Mouse (Mus musculus) cerebellum, adult (tissue): Measurements from ENCODE around the gene Gcc2.
"Not testable (repeated sequence)": the region's sequence is repeated elsewhere in the genome, so short reads cannot be mapped to it uniquely, and the experiment has no call there.

ENCODE experiments used
- ATAC-seq: cut with Nextera tagmentation; 2 replicates; pipeline ENCODE4 v1.9.2; 2017; ENCODE audit warnings: mild to moderate bottlenecking, moderate library complexity, mixed read lengths; ENCODE audit not compliant: insufficient number of reproducible peaks, low FRiP score, low TSS enrichment

Gene Gcc2

GRCm38 (mm10) chr10:58322361-58323027 is 67.2 kb downstream of the Gcc2 start:
- no peak; the same call in none of the 2 replicates for ATAC-seq

GRCm38 (mm10) chr10:58323028-58323991 is 68.0 kb downstream of the Gcc2 start, which contains the start of gene Lims1:
Gene Lims1 (plus strand): TSS chr10:58323466.
- ATAC-seq = peak; percentile 95

- no peak for ATAC-seq
Measured at GRCm38 (mm10) chr10:58326271-58326670, 71.0 kb downstream of the Gcc2 start.

- ATAC-seq = not testable (repeated sequence)
Measured at GRCm38 (mm10) chr10:58327836-58328235, 72.5 kb downstream of the Gcc2 start.

- ATAC-seq = no peak
Measured at GRCm38 (mm10) chr10:58328517-58329108, 73.3 kb downstream of the Gcc2 start.

GRCm38 (mm10) chr10:58330635-58331034 is 75.3 kb downstream of the Gcc2 start:
- ATAC-seq = no peak

GRCm38 (mm10) chr10:58331741-58332140 is 76.4 kb downstream of the Gcc2 start:
- no peak for ATAC-seq

- no peak for ATAC-seq
Measured at GRCm38 (mm10) chr10:58333414-58333813, 78.1 kb downstream of the Gcc2 start.

GRCm38 (mm10) chr10:58336156-58336555 is 80.9 kb downstream of the Gcc2 start:
- no peak for ATAC-seq

- not testable (repeated sequence) for ATAC-seq
Measured at GRCm38 (mm10) chr10:58337091-58337490, 81.8 kb downstream of the Gcc2 start.

- no peak for ATAC-seq
Measured at GRCm38 (mm10) chr10:58338590-58338989, 83.3 kb downstream of the Gcc2 start.

GRCm38 (mm10) chr10:58341685-58342084 is 86.4 kb downstream of the Gcc2 start:
- ATAC-seq = no peak

- ATAC-seq = no peak
Measured at GRCm38 (mm10) chr10:58342199-58342598, 86.9 kb downstream of the Gcc2 start.

GRCm38 (mm10) chr10:58343552-58343951 is 88.3 kb downstream of the Gcc2 start:
- ATAC-seq = no peak

- ATAC-seq = no peak
Measured at GRCm38 (mm10) chr10:58350600-58350999, 95.3 kb downstream of the Gcc2 start.

GRCm38 (mm10) chr10:58351670-58352069 is 96.4 kb downstream of the Gcc2 start:
- ATAC-seq = no peak

- ATAC-seq = no peak
Measured at GRCm38 (mm10) chr10:58352364-58352763, 97.1 kb downstream of the Gcc2 start.

- ATAC-seq = no peak
Measured at GRCm38 (mm10) chr10:58354561-58354960, 99.3 kb downstream of the Gcc2 start.
